Mouse (Mus musculus): ENCODE measurements around the gene Zfp598.
A peak's percentile ranks its signal among the peaks of the same experiment; 100 is the strongest.
"Not testable (repeated sequence)": the region's sequence is repeated elsewhere in the genome, so short reads cannot be mapped to it uniquely, and the experiment has no call there.

Gene Zfp598

DNA sequence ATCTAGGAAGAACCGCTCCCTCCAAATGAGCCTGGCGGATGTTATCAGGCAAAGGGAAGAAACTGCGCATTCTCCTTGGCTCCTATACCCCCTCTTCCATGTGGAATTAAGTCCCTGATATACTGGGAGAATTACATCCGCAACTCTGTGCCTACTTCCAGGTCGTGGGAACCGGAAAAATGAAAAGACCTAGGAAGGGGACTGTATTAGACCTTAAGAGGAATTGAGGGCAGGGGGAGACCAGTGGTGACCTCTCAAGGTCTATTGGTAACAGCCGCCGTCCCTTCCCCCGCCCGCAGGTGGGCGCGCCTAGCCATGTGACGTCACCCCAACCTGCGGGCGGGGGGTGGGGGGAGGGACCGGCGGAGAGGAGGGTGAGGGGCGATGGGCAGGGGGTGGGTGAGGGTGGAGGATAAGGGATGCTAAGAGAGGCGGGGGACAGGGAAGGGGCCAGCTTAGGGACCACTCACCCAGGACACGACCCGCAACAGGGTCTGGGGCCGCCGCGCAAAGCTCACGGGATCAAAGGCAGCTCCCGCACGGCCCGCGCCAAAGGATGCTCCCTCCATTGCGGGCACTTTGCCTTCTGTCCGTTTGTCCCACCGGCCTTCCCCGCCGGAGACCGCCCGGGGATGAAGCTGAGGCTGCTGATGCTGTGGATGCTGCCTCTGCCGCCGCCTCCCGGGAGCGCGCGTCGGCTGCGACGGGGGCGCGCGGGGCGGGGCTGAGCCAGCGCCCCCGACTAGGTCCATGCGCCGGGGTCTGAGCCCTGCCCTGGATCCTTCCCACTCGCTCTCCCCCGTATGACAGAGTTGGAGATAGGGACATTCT, 20.0 kb downstream of the Zfp598 start, which contains the start of gene Syngr3:
Gene Syngr3, minus strand, starts transcription at position 705 of the 831 bp plus-strand sequence.
- DNase-seq (ENCODE audit: low spot score) = no peak

DNA sequence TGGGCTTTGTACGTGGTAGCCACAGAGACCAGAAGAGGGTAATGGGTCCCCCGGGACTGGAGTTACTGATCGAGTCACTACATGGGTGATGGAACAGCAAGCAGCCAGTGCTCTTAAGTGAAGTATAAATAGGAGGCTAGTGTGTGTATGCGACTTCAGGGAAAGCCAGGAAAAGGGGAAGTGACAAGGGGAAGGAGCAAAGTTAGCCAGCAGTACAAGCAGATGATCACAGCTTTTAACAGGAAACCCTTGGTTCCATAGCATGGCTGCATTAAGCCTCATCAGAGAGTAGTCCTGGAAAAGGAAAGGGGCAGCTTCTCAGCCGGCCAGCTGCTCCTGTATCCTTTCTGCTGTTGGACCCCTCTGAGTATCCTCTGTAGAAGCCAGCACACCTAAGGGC, 22.9 kb downstream of the Zfp598 start:
- no peak for DNase-seq (ENCODE audit: low spot score)

DNA sequence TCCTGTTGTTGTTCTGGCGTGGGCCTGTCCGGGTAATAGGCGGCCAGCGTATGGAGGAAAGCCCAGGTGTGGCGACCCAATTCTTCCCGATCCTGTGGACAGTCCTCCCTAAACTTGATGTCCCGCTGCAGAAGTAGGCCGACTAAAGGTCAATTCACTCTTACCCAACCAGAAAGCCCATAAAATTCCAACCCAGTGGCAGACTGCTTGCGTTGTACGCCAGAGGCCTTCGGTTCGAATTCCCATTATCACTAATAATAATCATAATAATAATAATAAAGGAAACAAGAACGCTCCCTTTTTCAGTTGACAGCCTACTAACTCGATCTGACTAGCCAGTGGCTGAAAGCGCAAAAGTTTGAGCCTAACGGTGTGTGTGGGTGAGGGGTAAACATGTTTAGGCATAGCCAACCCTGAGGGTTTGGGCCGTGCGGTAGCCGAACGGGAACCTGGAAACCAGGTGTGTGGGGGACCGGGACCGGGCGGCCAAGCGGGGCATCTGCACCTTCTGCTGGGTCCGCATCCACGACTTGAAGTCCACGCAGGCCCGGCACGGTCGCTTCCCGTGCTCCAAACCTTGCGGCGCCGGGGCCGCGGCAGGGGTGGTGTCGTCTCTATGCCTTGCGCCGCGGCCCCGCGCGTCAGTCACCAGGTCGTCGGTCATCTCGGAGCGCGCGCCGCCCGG, 26.0 kb downstream of the Zfp598 start:
- DNase-seq (ENCODE audit: low spot score) = no peak

DNA sequence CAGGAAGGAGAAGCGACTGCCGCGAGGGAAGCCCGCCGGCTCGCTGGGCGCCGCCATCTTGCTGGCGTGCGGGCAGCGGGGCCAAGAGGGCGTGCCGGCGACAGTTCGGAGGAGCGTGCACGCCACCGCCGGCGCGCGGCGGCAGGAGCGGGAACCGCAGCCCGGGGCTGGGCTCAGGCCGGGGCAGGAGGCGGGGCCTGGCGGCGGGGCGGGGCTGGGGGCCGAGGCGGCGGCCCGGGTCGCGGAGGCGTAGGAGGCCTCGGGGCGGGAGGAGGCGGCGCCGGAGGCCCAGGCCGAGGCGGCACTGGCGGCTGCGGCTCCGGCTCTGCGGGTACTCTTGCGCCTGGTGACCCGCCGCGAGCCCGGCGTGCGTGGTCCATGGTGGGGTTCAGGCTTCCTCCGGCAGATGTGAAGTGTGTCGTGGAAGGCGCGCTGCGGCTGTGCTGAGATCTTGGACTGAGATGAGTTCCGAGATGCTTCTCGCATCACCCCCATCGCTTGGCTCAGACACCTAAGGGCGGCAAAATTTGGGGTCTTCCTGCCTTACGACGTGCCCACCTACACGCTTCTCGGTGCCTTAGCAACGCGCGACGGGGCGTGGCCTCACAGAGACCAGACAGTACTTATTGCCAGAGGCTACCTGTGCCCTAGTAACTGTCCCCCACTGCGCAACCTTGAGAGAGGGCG, 26.7 kb downstream of the Zfp598 start, which contains the start of the genes Gfer and Noxo1:
Gene Gfer, minus strand, starts transcription at position 146 of the 687 bp plus-strand sequence.
Gene Noxo1, plus strand, starts transcription at position 224 of the 687 bp plus-strand sequence.
- peak; percentile 81 for DNase-seq (ENCODE audit: low spot score)

DNA sequence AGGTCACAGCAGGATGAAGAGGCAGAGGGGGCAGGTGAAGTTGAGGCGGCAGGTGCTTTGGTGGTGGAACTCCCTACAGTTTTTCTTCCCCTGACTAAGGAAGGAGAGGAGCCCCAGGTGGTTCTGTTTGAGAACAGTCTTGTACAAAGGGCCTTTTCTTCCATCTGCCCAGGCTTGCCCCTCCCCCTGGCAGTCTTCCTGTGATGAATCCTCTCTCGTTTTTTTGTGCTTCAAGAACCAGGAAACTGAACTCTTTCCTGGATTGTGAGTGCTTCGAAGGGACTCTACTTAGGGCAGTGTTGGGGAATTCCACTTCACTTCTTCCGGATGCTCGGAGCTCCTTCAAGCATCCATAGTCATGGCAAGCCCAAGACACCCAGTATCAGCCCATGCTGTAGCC, 28.5 kb downstream of the Zfp598 start:
- DNase-seq (ENCODE audit: low spot score) = no peak

DNA sequence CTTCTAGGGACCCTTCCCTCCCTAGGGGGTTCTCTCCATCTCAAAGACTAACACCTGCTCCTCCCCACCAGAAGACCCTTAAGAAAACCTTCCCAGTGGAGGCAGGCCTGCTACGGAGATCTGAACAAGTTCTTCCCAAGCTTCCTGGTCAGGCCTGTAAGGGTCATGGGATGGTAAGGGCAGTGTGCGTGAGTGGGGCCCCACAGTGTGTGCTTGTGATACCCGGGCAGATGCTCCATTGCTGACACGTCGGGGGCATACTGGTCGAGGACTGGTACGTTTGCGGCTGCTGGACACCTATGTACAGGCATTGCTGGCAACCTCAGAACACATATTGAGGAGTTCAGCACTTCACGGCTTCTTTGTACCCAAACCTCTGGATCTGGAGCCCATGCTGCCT, 29.2 kb downstream of the Zfp598 start:
- DNase-seq (ENCODE audit: low spot score) = no peak

DNA sequence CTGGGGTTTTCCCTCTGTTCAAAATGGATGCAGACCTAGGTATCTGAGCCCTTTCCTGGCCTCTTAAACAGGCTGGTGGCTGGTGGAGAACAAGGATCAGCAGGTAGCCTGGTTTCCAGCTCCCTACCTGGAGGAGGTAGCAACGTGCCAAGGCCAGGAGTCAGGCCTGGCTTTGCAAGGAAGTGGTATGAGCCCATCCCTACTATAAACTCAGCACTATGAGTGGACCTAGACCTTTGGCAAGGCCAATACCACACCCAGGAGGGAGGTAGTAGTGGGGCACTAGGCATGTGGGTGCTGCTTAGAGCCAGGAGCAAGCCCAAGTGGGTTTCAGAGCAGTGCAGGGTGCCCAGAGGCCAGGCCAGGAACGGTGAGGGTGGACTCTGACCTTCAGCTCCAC, 30.0 kb downstream of the Zfp598 start:
- no peak for DNase-seq (ENCODE audit: low spot score)

DNA sequence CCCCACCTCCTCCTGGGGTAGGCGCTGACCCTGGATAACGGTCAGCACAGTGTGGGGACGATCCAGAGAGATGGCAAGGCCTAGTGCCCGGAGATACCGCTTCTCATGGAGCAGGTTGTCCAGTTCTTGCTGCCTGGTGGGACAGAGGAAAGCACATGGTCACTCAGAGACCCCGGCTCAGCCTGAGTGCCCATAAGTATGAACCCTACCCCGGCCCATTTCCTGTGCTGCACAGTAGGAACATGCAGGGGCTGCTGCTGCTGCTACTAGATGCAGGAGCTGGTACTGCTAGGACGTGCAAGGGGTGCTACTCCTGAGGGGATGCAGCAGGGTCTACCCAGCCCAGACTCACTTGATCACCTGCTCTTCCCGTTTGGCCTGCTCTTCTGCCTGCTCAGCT, 31.8 kb downstream of the Zfp598 start:
- no peak for DNase-seq (ENCODE audit: low spot score)

DNA sequence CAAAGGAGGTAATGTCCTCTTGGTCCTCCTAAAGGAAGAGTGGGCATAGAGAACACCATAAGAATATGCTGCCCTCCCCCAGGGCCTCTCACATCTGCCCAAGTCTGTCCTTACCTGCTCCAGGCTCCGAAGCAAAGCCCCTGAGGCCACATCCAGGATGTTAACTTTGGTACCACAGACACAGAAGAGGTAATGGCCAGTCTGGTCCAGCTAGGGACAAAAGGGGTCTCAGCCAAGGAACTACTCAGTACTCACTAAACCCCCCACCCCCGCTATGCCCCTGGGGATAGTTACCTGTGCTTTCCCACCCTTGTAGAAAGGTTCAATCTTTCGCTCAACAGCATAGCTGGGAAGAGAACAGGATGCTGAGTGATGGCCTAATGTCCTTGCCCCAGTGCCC, 36.3 kb downstream of the Zfp598 start:
- no peak for DNase-seq (ENCODE audit: low spot score)

DNA sequence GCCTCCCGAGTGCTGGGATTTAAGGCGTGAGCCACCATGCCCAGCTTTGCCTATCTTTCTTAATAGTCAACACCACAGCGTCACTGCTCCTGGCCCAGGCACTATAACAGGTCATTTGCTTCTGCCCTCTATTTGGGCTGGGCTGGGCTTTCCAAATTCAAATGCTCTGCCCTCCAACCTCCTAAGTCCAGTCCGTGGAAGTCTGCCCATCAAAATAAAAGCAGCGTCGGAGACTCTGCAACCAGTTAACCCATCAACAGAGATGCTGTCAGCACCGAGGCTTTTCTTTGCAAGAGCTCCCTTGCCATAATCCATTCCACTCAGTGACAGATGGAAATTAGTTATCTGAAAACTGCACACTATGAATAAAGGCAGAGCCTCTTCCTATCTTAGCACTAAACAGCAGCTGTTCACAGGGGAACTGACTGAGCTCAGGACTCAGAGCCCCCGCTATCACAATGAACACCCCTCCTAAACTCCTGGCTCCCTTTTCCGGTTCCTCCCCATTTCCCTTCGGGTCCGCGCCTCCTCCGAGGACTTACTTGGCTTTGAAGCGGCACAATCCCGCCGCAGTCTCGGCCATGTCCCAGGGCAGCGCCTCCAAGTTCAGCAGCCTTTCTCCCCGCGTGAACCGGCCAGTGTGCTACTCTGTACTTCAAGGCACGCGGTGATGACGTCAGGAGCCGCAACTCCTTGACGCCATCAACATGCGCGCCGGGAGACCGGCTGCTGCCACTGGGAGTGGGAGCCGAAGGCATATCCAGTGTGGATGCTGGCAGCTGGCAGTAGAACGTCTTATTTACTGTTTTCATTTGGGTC, 37.7 kb downstream of the Zfp598 start, which contains the start of gene Tbl3:
Gene Tbl3, minus strand, starts transcription at position 679 of the 819 bp plus-strand sequence.
- peak; percentile 94 for DNase-seq (ENCODE audit: low spot score)

DNA sequence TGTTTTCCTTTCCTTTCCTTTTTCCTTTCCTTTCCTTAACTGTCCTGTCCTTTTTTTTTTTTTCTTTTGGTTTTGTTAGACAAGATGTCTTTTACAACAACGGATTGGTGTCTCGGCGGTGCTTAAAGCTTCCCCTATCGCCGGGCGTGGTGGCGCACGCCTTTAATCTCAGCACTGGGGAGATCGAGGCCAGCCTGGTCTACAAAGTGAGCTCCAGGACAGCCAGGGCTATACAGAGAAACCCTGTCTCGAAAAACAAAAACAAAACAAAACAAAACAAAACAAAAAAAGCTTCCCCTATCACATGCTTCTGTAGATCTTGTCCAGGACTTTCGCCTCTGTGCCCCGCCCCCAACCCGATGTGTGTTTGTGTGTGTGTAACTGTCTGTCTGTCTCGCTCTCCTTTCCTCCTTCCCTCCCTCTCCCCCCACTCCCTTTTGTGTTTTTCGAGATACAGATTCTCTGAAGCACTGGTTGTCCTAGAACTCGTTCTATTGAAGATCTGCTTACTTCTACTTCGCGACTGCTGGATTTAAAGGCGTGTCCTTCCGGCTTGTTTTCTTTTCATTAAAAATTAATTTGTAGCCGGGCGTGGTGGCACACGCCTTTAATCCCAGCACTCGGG, 38.4 kb downstream of the Zfp598 start:
- no peak for DNase-seq (ENCODE audit: low spot score)

DNA sequence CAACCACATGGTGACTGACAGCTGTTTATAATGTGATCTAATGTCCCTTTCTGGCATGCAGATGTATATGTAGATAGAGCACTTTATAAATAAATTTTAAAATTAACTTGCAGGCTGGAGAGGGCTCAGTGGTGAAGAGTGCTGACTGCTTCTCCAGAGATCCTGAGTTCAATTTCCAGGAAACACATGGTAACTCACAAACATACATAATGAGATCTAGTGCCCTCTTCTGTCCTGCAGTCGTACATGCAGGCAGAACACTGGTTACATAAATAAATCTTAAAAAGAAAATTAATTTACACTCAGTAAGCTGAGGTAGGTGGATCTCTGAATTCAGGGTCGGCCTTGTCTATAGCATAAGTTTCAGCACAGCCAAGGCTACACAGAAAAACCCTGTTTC, 39.2 kb downstream of the Zfp598 start:
- no peak for DNase-seq (ENCODE audit: low spot score)

DNA sequence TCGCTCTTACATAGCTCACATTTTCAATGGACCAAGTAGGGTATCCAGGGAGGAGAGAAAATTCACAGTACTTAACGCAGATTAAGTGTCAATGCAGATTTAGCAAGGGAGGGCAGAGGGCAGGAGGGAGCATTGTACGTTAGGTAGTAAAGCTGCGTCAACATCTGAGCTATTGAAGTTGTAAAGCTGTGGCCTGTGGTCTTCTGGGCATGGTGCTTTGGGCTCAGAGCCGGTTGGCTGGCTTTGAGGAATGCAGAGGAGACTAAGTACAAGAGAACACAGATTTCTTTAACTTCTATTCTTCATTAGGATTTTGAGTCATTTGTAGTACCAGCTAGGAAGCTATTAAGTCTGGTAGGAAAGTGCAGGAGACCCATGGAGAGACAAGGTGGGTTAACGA, 46.1 kb downstream of the Zfp598 start:
- no peak for DNase-seq (ENCODE audit: low spot score)

DNA sequence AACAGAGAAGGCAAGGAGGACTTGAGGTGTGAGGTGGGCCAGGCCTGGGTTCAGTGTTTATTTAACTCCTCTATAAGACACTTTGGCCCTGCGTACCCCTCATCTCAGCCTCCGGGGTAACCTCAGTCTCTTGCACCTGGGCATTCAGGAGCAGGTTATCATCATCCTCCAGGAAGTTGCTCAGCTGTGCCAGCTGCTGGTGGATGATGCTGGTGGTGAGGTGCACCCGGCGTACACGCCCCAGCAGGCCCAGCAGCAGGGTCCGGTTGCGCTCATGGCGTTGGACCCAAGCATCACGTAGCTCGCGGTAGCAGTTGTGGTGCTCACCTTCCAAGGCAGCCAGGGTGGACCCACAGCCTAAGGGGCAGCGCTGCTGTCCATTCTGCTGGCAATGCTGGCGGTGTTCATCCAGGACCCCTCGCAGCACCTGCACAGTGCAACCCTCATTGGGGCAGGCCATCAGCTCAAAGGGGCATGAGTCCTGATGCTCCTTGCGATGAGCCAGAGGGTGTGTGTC, 46.7 kb downstream of the Zfp598 start:
- no peak for DNase-seq (ENCODE audit: low spot score)

DNA sequence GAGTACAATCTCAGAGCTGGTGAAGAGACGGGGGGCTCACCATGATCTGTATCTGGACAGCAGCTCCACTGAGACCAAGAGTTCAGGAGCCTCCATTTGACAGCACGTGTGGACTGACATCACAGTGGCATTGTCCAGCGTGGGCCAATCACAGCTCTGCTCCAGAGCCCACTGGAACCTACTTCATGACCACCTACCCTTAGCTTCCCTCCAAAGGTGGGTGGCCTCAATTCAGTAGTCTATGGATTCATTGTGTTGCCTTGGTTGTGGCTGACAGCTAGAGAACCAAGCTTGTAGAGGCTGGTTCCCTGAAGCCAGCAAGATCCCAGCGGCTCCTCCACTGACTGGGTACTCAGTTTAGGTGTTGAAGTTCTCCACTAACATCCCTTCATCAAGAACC, 48.5 kb downstream of the Zfp598 start, which contains the start of the genes Rnf151 and Rps2:
Gene Rnf151, minus strand, starts transcription at position 121 of the 400 bp plus-strand sequence.
Gene Rps2, plus strand, starts transcription at position 174 of the 400 bp plus-strand sequence.
- DNase-seq (ENCODE audit: low spot score) = no peak

DNA sequence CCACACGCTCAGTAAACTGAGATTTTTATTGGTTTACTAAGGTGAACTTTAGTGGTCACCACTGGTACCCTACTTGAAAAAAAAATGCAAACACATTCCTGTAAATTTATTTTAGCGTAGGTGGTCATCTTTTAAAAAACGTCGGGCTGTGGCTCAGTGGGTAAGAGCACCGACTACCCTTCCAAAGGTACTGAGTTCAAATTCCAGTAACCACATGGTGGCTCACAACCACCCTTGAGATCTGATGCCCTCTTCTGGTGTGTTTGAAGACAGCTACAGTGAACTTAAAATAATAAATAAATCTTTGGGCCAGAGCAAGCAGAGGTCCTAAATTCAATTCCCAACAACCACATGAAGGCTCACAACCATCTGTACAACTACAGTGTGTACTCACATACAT, 49.5 kb downstream of the Zfp598 start:
- not testable (repeated sequence) for DNase-seq (ENCODE audit: low spot score)

DNA sequence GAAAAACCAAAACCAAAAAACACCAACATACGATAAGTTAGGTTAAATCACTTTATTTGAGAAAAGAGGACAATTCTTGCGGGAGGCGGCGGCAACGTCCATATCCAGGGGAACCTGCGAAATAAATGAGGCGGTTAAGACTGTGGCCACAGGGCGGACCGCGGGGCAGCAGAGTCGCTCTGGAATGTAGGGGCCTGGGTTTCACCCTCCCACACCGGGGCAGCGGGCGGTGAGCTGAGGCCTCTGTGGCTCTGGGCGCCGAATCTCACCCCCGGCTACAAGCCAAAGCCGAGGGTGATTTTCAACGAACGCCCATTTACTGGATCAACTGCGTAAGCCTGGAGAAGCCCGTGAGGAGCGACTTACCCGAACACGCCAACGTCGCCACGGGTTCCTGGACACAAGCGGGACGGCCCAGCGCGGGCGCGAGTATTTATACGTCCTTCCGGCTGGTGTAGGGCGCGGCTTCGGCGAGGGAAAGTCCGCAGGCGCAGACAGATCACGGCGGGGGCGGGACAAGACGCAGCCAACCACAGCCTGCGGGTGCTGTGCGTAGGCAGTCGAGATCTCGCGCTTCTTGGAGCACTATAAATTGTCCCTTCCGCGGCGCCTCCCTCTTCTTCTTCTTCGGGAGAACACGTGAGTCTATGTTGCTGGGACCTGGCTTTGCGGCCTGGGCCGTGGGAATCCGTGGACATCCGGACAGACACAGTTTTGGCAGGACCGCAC, 50.2 kb downstream of the Zfp598 start:
- peak; percentile 94 for DNase-seq (ENCODE audit: low spot score)

DNA sequence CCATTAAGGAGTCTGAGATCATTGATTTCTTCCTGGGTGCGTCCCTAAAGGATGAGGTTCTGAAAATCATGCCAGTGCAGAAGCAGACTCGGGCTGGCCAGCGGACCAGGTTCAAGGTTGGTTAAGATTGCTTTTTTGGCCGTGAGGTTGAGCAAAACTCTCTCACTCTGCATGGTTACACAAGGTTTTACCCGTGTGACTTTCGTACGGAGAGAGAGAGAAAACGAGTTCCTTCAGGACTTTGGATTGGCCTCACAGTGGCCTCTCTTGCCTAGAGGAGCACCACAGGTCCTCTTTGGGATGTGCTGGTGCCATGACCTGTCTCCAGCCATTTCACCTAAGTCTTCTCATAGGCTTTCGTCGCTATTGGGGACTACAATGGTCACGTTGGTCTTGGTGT, 51.1 kb downstream of the Zfp598 start:
- not testable (repeated sequence) for DNase-seq (ENCODE audit: low spot score)

DNA sequence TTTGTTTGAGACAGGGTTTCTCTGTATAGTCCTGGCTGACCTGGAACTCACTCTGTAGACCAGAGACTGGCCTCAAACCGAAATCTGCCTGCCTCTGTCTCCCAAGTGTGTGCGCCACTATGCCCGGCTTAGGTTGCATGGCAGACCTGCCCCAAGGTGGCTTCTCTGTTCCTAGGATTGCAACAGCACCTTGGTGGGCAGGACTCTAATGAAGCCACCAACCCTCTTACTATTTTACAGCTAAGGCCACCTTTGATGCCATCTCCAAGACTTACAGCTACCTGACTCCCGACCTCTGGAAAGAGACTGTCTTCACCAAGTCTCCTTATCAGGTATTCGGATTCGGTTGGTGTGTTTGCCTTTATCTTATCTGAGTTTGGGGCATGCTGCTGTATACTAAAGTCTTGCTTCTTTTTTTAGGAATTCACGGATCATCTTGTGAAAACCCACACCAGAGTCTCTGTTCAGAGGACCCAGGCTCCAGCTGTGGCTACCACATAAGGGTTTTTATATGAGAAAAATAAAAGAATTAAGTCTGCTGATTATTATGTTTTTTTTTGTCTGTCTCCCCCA, 52.0 kb downstream of the Zfp598 start:
- not testable (repeated sequence) for DNase-seq (ENCODE audit: low spot score)

Data from ovary, postnatal 14 days (tissue).